Mouse (Mus musculus): ENCODE measurements around the gene 1700012B07Rik.

The 1700012B07Rik gene

DNA sequence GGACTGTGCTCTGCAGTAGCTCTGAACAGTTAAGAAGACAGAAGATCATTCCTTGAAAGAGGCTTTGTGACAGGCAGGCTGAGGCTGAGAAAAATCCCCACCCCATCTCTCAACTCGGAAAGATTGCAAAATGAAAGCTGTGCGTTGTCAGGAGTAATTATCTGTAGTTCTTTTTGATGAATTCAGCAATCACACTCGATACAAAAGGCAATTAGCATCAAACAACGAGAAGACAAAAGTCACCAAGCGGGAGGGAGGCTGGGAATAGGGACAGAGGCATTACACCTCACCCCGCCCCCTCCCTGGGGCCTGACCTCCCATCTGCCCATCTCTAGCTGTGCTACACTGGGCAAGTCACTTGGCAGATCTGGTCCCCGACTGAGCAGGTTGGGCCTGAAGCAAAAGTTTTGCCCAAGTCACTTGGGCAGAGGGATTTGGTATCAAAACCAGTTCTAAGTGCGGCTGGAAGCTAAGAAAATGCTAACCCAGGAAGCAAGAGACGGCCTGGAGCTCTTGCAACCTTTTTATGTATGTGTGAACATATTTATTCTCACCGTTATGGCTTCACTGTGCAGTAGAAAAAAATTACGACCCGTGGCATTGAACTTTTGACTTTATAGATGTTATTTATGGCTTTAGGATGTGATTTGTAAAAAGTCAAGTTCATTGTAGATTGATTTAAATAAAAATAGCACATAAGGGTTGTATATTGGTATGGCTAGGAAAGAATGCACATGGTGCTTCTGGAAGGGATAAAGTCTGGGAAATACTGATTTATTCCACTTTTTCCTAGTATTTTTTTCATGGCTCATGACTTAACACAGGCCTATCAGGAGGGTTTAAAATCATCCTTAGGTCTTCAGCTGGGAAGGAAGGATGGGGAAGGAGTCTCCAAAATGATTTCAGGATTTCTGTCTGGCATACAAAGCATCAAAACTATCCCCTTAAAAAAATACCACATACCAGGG is 75.9 kb downstream of the 1700012B07Rik start:
- no peak for DNase-seq (ENCODE audit: low read depth)

DNA sequence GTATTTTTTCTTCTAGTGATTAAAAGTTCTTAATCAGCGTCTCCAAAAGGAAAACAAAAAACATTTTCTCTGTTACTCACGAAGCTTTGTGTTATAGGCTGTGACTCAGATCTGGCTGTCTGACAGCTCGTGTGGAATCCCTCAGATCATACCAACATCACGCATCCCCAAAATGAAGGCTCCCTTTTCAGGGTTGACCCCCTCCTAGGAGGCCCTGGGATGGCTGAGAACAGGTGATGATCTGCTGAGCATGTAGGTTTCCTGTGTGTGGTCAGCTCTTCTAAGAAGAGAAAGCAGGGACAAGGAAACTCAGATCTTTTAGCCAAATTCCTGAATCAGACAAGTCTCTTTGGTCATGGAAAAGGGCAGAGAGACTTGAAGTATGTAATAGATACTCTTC is 82.6 kb downstream of the 1700012B07Rik start:
- no peak for DNase-seq (ENCODE audit: low read depth)

- no peak for DNase-seq (ENCODE audit: low read depth)
Observed at GRCm38 (mm10) chr11:109737967-109738366, 89.9 kb downstream of the 1700012B07Rik start.

Data from naive thymus-derived CD4-positive, alpha-beta T cell, adult 2 months (primary cell).